Mouse (Mus musculus) hindbrain, embryonic 11.5 days (tissue): ENCODE measurements around the gene Trem2. TPM values are rescaled to one million over a fixed set of nuclear protein-coding genes. Genes with fewer than 3 reads are reported as not detected.
"Not testable (repeated sequence)": the region's sequence is repeated elsewhere in the genome, so short reads cannot be mapped to it uniquely, and the experiment has no call there.

Experiments used
- ATAC-seq: fragments of 200-750 bp; cut with Nextera tagmentation; 2 replicates; pipeline ENCODE4 v1.8.0; 2017; ENCODE audit warnings: mild to moderate bottlenecking, moderate TSS enrichment, moderate library complexity; ENCODE audit not compliant: low FRiP score
- DNase-seq: peaks from one replicate; pipeline ENCODE4 v3.0.0-alpha.2; 2015; ENCODE audit warnings: low spot score
- H3K27ac ChIP-seq: fragments of 300-500 bp; sonication (generic); 2 replicates; pipeline ENCODE4 v1.5.1; 2014; ENCODE audit warnings: mild to moderate bottlenecking, low read depth, low read length
- H3K27me3 ChIP-seq: fragments of 300-500 bp; sonication (generic); 2 replicates; pipeline ENCODE4 v1.6.1; 2014; ENCODE audit warnings: mild to moderate bottlenecking, low read length, moderate library complexity, mixed read lengths; ENCODE audit not compliant: control insufficient read depth, insufficient read depth
- H3K36me3 ChIP-seq: fragments of 300-500 bp; sonication (generic); 2 replicates; pipeline ENCODE4 v1.6.1; 2014; ENCODE audit warnings: mild to moderate bottlenecking, low read length, moderate library complexity, mixed read lengths; ENCODE audit not compliant: control insufficient read depth, insufficient read depth
- H3K4me1 ChIP-seq: fragments of 300-500 bp; sonication (generic); replicated peaks from 2 replicates; pipeline ENCODE4 v1.6.1; 2014; ENCODE audit warnings: low read length, mixed read lengths; ENCODE audit not compliant: control insufficient read depth, insufficient read depth
- H3K4me2 ChIP-seq: fragments of 300-500 bp; sonication (generic); replicated peaks from 2 replicates; pipeline ENCODE4 v1.6.1; 2014; ENCODE audit warnings: mild to moderate bottlenecking, low read depth, low read length
- H3K4me3 ChIP-seq: fragments of 300-500 bp; sonication (generic); 2 replicates; pipeline ENCODE4 v1.5.1; 2014; ENCODE audit warnings: low read depth, low read length
- H3K9ac ChIP-seq: fragments of 300-500 bp; sonication (generic); 2 replicates; pipeline ENCODE4 v1.6.1; 2014; ENCODE audit warnings: low read depth, low read length
- H3K9me3 ChIP-seq: fragments of 300-500 bp; sonication (generic); 2 replicates; pipeline ENCODE4 v1.6.1; 2016; ENCODE audit warnings: low read length; ENCODE audit not compliant: control insufficient read depth
- WGBS: fragments of 180-500 bp; shearing (Covaris S2); extraction: QIAGEN DNeasy Blood & Tissue Kit; methylation state at CpG from one replicate; pipeline ENCODE4 v1.1.7; 2014; 5-methylcytosine and 5-hydroxymethylcytosine counted together
- polyA plus RNA-seq: library from polyadenylated mRNA; unstranded; fragments of >200 nt; fragmentation: Nextera tagmentation; extraction: Ambion mirVana; gene quantifications from 2 replicates; pipeline ENCODE4 v1.2.1, GENCODE M21; 2014

Gene Trem2
- 3.0 and 3.6 TPM in 2 replicates for polyA plus RNA-seq

DNA sequence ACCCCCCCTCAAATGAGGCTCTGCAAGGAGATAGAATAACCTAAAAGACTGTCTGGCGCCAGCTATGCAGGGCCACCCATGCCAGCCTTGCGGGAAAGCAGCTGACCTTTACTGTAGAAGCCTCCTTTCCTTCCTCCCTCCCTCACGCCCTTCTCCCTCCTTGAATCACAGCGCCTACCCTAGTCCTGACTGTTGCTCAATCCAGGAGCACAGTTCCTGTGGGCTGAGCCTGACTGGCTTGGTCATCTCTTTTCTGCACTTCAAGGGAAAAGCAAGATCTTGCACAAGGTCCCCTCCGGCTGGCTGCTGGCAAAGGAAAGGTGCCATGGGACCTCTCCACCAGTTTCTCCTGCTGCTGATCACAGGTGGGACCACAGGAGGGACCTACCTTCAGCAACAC lies at the start of gene Trem2:
Gene Trem2 (plus strand): TSS at position 171 of the 400 bp plus-strand sequence.
- ATAC-seq: no peak
- Histone ChIP-seq H3K36me3 (no peaks in the 10 kb centered on the region), H3K9me3 (no peaks in the 10 kb centered on the region), H3K9ac (no peak within 1 kb of the TSS), H3K4me1 (no peaks in the 10 kb centered on the region), H3K4me3 (no peak within 1 kb of the TSS), H3K27ac (no peak within 1 kb of the TSS), H3K27me3 (no peaks in the 10 kb centered on the region), H3K4me2 (no peak within 1 kb of the TSS)
- no peak for DNase-seq
- WGBS: 84% methylated on average over 5 of the region's 5 CpGs

DNA sequence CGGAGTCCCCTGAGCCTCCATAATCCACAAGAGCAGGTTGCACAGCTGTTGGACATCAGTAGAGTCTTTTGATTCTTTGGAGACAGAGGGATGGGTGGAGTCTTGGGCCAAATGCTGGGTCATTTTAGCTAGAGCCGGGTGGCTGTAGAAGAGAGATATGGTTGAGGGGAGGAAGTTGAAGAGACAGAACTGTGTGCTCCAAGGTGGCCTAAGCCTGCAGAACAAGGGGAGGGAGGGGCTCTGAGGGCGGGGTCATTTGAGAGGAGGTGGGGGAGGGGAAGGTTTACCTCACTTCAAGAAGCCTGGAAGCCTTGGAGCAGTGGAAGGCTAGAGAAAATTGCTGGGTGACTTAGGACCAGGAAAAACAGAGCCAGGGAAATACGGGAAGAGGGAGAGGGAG lies 47.0 kb upstream of the Trem2 start, which contains the start of gene Treml2:
Gene Treml2 (plus strand): TSS at position 296 of the 400 bp plus-strand sequence.
- 47% methylated on average over 3 of the region's 4 CpGs for WGBS
- Histone ChIP-seq H3K9me3 (no peaks in the 10 kb centered on the region), H3K27me3 (no peaks in the 10 kb centered on the region), H3K36me3 (no peaks in the 10 kb centered on the region), H3K4me2 (no peak within 1 kb of the TSS), H3K27ac (no peak within 1 kb of the TSS), H3K9ac (no peak within 1 kb of the TSS), H3K4me3 (no peak within 1 kb of the TSS), H3K4me1 (no peaks in the 10 kb centered on the region)
- DNase-seq (no peak), ATAC-seq (no peak)

DNA sequence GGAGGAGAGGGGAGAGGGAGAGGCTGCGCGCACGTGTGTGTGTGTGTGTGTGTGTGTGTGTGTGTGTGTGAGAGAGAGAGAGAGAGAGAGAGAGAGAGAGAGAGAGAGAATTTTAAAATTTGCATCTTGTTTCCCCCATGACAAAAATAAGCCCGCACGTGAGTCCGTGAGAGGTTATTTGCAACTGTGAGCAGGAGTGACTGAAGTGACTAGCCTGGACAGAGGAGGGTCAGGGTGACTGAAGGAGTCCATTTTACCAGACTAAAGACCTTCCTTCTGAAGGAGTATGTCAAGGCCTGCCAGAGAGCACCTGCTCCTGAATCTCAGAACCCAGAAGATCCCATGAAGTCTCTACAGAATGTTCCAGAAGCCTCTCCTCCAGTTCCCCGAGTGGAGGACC lies 46.4 kb upstream of the Trem2 start:
- 72% methylated on average over 6 of the region's 7 CpGs for WGBS
- DNase-seq (no peak), ATAC-seq (no peak)
- H3K9me3 ChIP-seq: no peaks in the 10 kb centered on the region
- H3K27me3 ChIP-seq: no peaks in the 10 kb centered on the region
- H3K27ac ChIP-seq: no peak overlapping the region
- no peak overlapping the region for H3K9ac ChIP-seq
- H3K4me1 ChIP-seq: no peaks in the 10 kb centered on the region
- no peak overlapping the region for H3K4me2 ChIP-seq
- no peaks in the 10 kb centered on the region for H3K36me3 ChIP-seq
- no peak overlapping the region for H3K4me3 ChIP-seq

DNA sequence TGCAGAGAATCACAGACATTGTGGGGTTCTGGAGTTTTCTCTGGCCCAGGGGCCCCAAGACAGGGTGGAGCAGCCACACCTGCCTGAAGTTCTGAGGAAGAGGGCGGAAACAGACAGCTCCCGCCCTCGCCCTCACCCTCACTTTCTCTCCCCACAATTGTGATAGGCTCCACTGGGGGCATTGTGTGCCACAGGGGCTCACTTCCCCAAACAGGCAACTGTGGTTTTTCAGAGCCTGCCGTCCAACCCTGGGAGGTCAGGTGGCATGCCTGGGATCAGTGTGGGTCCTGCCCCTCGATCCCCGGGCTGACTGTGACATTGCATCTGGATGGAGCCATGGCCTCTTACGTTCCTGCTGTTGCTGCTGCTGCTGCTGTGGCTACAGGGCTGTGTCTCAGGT lies 46.0 kb upstream of the Trem2 start:
- Histone ChIP-seq H3K9ac (no peak overlapping the region), H3K27ac (no peak overlapping the region), H3K4me1 (no peaks in the 10 kb centered on the region), H3K36me3 (no peaks in the 10 kb centered on the region), H3K4me2 (no peak overlapping the region), H3K4me3 (no peak overlapping the region), H3K9me3 (no peaks in the 10 kb centered on the region), H3K27me3 (no peaks in the 10 kb centered on the region)
- 72% methylated on average over 7 of the region's 7 CpGs for WGBS
- no peak for ATAC-seq
- DNase-seq: no peak

DNA sequence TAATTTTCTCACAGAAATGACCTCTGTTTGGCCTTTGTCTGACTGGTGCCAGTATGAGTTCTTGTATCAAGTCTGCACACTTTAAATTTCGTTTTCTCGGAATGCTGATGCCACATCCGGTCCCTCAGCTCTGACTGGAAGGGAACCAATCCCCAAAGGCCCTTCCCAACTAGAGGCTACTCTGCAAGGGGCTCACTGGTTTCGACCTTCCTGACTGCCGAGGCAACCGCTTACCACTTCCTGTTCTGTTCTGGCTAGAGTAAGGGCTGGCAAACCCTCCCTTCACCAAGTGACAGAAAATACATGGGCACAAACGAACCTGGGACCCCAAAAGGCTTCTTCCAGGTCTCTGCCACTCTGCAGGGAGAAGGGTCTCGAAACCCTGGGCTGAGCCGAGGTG lies 45.3 kb upstream of the Trem2 start:
- no peak overlapping the region for H3K27ac ChIP-seq
- no peaks in the 10 kb centered on the region for H3K27me3 ChIP-seq
- no peaks in the 10 kb centered on the region for H3K36me3 ChIP-seq
- H3K9ac ChIP-seq: no peak overlapping the region
- 78% methylated on average over 9 of the region's 9 CpGs for WGBS
- H3K4me1 ChIP-seq: no peaks in the 10 kb centered on the region
- no peak overlapping the region for H3K4me2 ChIP-seq
- ATAC-seq (no peak), DNase-seq (no peak)
- H3K9me3 ChIP-seq: no peaks in the 10 kb centered on the region
- no peak overlapping the region for H3K4me3 ChIP-seq

DNA sequence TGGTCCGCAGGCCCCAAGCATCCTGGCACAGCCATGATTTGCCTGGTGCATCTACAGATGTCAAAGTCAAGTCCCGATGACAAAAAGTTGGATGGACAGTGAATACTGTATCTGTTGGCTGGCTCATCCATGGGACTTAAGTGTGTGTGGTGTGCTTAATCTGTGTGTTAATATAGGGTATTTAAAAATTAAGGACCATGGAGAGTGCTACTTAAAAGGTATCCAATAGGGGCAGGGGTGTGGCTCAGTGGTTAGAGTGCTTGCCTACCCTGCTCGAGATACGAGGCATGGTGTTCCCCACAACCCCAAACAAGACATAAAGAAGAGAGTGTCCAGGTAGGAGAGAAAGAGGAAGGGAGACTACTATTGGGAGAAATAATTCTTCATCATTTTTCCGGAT lies 44.4 kb upstream of the Trem2 start:
- Histone ChIP-seq H3K4me1 (no peaks in the 10 kb centered on the region), H3K4me3 (no peak overlapping the region), H3K9ac (no peak overlapping the region), H3K9me3 (no peaks in the 10 kb centered on the region), H3K4me2 (no peak overlapping the region), H3K36me3 (no peaks in the 10 kb centered on the region), H3K27me3 (no peaks in the 10 kb centered on the region), H3K27ac (no peak overlapping the region)
- ATAC-seq: no peak
- no peak for DNase-seq
- WGBS: 85% methylated on average over 5 of the region's 5 CpGs

DNA sequence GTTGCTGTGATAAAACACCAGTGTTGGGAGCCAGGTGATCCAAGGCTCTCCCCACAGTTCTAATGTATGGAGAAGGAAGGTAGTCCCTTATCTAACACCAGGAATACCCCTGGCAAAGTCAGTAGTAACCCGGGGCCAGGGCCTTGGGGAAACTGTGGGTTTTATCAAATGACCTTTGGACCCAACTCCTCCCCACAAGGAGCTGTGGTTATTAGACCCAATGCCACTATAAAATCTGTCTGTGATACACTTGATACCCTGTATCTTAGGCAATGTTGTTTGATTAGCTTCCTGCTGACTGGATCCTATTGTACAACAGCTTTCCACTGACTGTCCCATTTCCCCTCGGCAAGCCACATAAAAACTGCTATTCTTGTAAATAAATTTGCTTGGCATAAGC lies 34.1 kb upstream of the Trem2 start:
- no peaks in the 10 kb centered on the region for H3K36me3 ChIP-seq
- H3K4me1 ChIP-seq: no peaks in the 10 kb centered on the region
- H3K9me3 ChIP-seq: no peaks in the 10 kb centered on the region
- H3K9ac ChIP-seq: no peak overlapping the region
- DNase-seq: no peak
- H3K4me2 ChIP-seq: no peak overlapping the region
- no peak overlapping the region for H3K4me3 ChIP-seq
- WGBS: 88% methylated on average over 2 of the region's 2 CpGs
- ATAC-seq: no peak
- H3K27ac ChIP-seq: no peak overlapping the region
- no peaks in the 10 kb centered on the region for H3K27me3 ChIP-seq

DNA sequence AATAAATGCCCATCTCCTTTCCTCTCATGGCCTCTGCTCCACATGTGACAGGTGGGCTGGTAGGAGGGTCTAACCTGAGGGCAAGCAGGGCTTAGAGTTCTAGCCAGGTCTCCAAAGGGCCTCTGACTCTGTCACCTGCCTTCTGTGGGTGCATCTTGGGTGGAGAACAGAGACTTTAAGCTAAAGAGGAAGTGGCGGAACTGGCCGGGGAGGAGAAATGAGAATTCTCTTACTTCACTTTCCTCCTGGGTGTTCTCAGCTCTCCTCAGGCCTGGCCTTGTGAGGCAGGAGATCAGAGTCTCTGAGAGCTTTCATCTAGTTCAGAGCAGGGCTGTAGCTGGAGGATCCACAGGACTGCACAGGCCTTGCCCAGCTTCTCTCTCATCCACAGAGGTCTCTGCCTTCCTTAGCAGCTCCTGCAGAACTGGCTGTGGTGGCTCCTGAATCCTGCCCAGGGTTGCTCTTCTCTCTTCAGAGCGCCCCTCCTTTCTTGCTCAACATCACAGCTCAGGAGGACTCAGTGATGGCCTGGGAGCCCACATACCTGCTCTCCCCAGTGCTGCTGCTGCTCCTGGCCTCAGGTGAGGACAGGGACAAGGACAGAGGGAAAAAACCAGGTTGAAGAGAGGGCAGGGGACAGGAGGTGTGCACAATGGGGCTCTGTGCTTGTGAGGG lies 30.2 kb upstream of the Trem2 start, which contains the start of gene B430306N03Rik:
Gene B430306N03Rik (plus strand): TSS at position 237 of the 675 bp plus-strand sequence.
- H3K4me2 ChIP-seq, H3K36me3 ChIP-seq, H3K4me1 ChIP-seq, H3K27ac ChIP-seq, H3K9ac ChIP-seq, H3K9me3 ChIP-seq, H3K4me3 ChIP-seq, ATAC-seq, DNase-seq, H3K27me3 ChIP-seq: not testable (repeated sequence)
- 89% methylated on average over 3 of the region's 3 CpGs for WGBS

DNA sequence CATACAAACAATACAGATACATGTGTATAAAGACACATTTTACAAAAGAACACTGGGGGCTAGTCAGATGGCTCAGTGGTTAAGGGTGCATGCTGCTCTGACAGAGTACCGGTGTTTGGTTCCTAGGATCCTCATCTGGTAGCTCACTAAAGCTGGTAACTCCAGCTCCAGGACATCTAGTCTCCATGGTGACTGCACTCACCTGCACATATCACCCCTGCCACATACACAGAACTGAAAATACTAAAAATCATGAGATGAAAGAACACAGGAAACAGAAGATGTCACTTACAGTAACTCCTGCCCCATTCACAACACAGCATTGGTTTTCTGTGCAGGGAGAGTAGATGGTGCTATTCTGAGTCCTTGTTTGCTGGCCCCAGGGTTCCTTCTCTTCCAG lies 27.5 kb upstream of the Trem2 start:
- WGBS: 82% methylated on average over 1 of the region's 1 CpGs
- Histone ChIP-seq H3K9ac (no peak overlapping the region), H3K4me3 (no peak overlapping the region), H3K27ac (no peak overlapping the region), H3K36me3 (no peaks in the 10 kb centered on the region), H3K4me2 (no peak overlapping the region), H3K9me3 (no peaks in the 10 kb centered on the region), H3K4me1 (no peaks in the 10 kb centered on the region), H3K27me3 (no peaks in the 10 kb centered on the region)
- ATAC-seq: no peak
- DNase-seq: no peak
